ENCODE assay signal across 10 mouse cellular contexts in the genomic region with DNA sequence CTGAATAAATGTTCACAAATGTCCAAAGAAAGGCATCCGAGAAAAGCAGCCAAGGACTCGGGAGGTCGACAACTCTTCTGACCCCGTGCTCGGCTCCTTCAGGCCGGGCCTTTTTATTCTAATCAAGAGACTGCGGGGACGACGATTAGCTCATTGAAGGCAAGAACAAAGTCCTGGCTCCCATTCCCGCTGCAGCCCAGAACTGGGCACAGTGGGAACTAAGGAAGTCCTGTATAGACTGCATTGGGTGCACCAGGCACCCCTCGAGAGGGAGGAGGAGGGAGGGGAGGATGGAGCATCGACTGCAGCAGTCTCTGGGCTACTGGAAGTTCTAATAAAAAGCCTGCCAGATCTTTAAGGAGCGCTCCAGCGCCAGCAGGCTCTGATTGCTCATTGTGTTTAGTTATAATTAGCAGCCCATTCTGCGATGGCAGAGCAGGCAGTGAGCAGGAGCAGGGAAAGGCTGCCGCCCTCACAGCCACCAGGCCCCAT. TPM values are rescaled to one million over a fixed set of nuclear protein-coding genes. Genes with fewer than 3 reads are reported as not detected.
DNase-seq lines count a peak whose midpoint lies in the region; ATAC-seq and TF ChIP-seq lines count a peak whose summit lies in the region.
"Had no signal": no experiment of that assay in that cellular context is flagged by ENCODE, and none has a peak within 500 bp of the region (broad histone marks: within the 10 kb centered on the region; RNA-seq: fewer than 3 reads in every experiment).

No protein-coding gene starts in this region.

- WGBS in hindbrain, embryonic 13.5 days, result 8% methylated on average over 16 of the region's 16 CpGs
- 11% methylated on average over 16 of the region's 16 CpGs for WGBS in midbrain, postnatal 0 days
- WGBS in intestine, embryonic 15.5 days, result 33% methylated on average over 16 of the region's 16 CpGs

- ATAC-seq in hindbrain, embryonic 13.5 days (ENCODE audit: low FRiP score), result no peak
- no peak for ATAC-seq in midbrain, postnatal 0 days (ENCODE audit: low FRiP score)
- no peak for ATAC-seq in intestine, embryonic 15.5 days
- no peak for ATAC-seq in monocyte, adult 5-6 weeks (replicated peaks; ENCODE audit: insufficient number of reproducible peaks, low FRiP score, low TSS enrichment, poor library complexity, severe bottlenecking)

- peak overlapping the region; percentile 18 to 48 for H3K4me3 ChIP-seq in ES-E14 (ENCODE audit: insufficient read depth in 1 of 2, low read depth in 1 of 2, low read length in 2 of 2, poor library complexity in 1 of 2, severe bottlenecking in 1 of 2)
- no peak overlapping the region for H3K4me3 ChIP-seq in hindbrain, embryonic 13.5 days
- no peak overlapping the region for H3K4me3 ChIP-seq in midbrain, postnatal 0 days (ENCODE audit: low read depth, low read length)
- no peak overlapping the region for H3K4me3 ChIP-seq in intestine, embryonic 15.5 days (replicated peaks)
- H3K4me3 ChIP-seq: liver, embryonic 15.5 days had no signal

- peak overlapping the region; percentile 51 for H3K9ac ChIP-seq in ES-E14 (ENCODE audit: insufficient read depth, low read depth, low read length, poor library complexity, severe bottlenecking)
- H3K9ac ChIP-seq in hindbrain, embryonic 13.5 days, result no peak overlapping the region
- H3K9ac ChIP-seq in midbrain, postnatal 0 days (replicated peaks; ENCODE audit: low read length, poor library complexity, severe bottlenecking), result no peak overlapping the region
- H3K9ac ChIP-seq in intestine, embryonic 15.5 days, result no peak overlapping the region
- H3K9ac ChIP-seq: liver, embryonic 15.5 days had no signal

- no peak for DNase-seq in ES-E14 (ENCODE audit: low read depth, low spot score)
- peak; percentile 91 for DNase-seq in brain, embryonic 14.5 days (ENCODE audit: low read depth)
- peak; percentile 42 for DNase-seq in midbrain, postnatal 0 days (ENCODE audit: low spot score)
- no peak for DNase-seq in kidney, postnatal 14 days
- DNase-seq: kidney, adult 2 months; thymus, postnatal 25 days had no signal

- H3K27me3 ChIP-seq in hindbrain, embryonic 13.5 days, result no peaks in the 10 kb centered on the region
- H3K27me3 ChIP-seq in midbrain, postnatal 0 days (ENCODE audit: insufficient read depth, low read length), result no peaks in the 10 kb centered on the region
- no peaks in the 10 kb centered on the region for H3K27me3 ChIP-seq in intestine, embryonic 15.5 days (replicated peaks)
- H3K27me3 ChIP-seq: liver, embryonic 15.5 days had no signal

- H3K9me3 ChIP-seq in ES-E14 (ENCODE audit: control insufficient read depth, insufficient read depth, low read depth, low read length), result no peaks in the 10 kb centered on the region
- no peaks in the 10 kb centered on the region for H3K9me3 ChIP-seq in hindbrain, embryonic 13.5 days
- no peaks in the 10 kb centered on the region for H3K9me3 ChIP-seq in midbrain, postnatal 0 days (ENCODE audit: low read length)
- no peaks in the 10 kb centered on the region for H3K9me3 ChIP-seq in intestine, embryonic 15.5 days
- H3K9me3 ChIP-seq: liver, embryonic 15.5 days had no signal

- H3K27ac ChIP-seq in ES-E14 (ENCODE audit: insufficient read depth, low read depth, low read length, poor library complexity, severe bottlenecking), result peak overlapping the region; percentile 97
- peak overlapping the region; percentile 55; the same call in 1 of the 2 replicates for H3K27ac ChIP-seq in hindbrain, embryonic 13.5 days
- no peak overlapping the region for H3K27ac ChIP-seq in midbrain, postnatal 0 days (ENCODE audit: low read depth, low read length)
- H3K27ac ChIP-seq in intestine, embryonic 15.5 days, result no peak overlapping the region
- H3K27ac ChIP-seq: liver, embryonic 15.5 days had no signal

- TF ChIP-seq POLR2A in brain, embryonic 14.5 days (IDR thresholded peaks at IDR 0.05; ENCODE audit: borderline replicate concordance, extremely low read depth, insufficient read depth, insufficient read length, poor library complexity, severe bottlenecking), result no peak

- no peaks in the 10 kb centered on the region for H3K36me3 ChIP-seq in ES-E14 (ENCODE audit: control insufficient read depth, insufficient read depth, low read length, poor library complexity, severe bottlenecking)
- no peaks in the 10 kb centered on the region for H3K36me3 ChIP-seq in hindbrain, embryonic 13.5 days
- H3K36me3 ChIP-seq in midbrain, postnatal 0 days (ENCODE audit: insufficient read depth, low read length), result no peaks in the 10 kb centered on the region
- no peaks in the 10 kb centered on the region for H3K36me3 ChIP-seq in intestine, embryonic 15.5 days
- H3K36me3 ChIP-seq: liver, embryonic 15.5 days had no signal

- in situ Hi-C loops in ES-E14 (cut with MboI; ENCODE audit: low sequenced_read_pairs in 2 of 2, unreplicated experiment in 2 of 2), result no loop called here

- peaks cover 12 to 25% of the 10 kb centered on the region in 2 experiments for H3K4me1 ChIP-seq in ES-E14 (ENCODE audit: control insufficient read depth in 2 of 2, insufficient read depth in 2 of 2, low read length in 2 of 2, poor library complexity in 1 of 2)
- H3K4me1 ChIP-seq in hindbrain, embryonic 13.5 days (replicated peaks), result peaks cover 15% of the 10 kb centered on the region
- no peaks in the 10 kb centered on the region for H3K4me1 ChIP-seq in midbrain, postnatal 0 days (ENCODE audit: insufficient read depth, low read length)
- no peaks in the 10 kb centered on the region for H3K4me1 ChIP-seq in intestine, embryonic 15.5 days (replicated peaks)
- H3K4me1 ChIP-seq: liver, embryonic 15.5 days had no signal

- TF ChIP-seq CTCF in brain, embryonic 14.5 days (IDR thresholded peaks at IDR 0.05; ENCODE audit: borderline replicate concordance, extremely low read depth, insufficient read depth, insufficient read length), result no peak
- TF ChIP-seq CTCF in midbrain, postnatal 0 days (IDR thresholded peaks at IDR 0.05), result no peak

- H3K4me2 ChIP-seq in hindbrain, embryonic 13.5 days, result no peak overlapping the region
- H3K4me2 ChIP-seq in midbrain, postnatal 0 days (ENCODE audit: low read depth, low read length, poor library complexity, severe bottlenecking), result no peak overlapping the region
- no peak overlapping the region for H3K4me2 ChIP-seq in intestine, embryonic 15.5 days (replicated peaks)
- H3K4me2 ChIP-seq: liver, embryonic 15.5 days had no signal

TF ChIP-seq in ES-E14, 5 proteins besides CTCF, POLR2A, EP300 and RAD21:
- TF ChIP-seq ZNF384 (IDR thresholded peaks at IDR 0.05; ENCODE audit: low read depth, low read length) (no peak), ZC3H11A (IDR thresholded peaks at IDR 0.05; ENCODE audit: borderline replicate concordance, low read depth, low read length) (no peak), HCFC1 (IDR thresholded peaks at IDR 0.05; ENCODE audit: borderline replicate concordance, insufficient read depth, low read length) (no peak), MAFK (IDR thresholded peaks at IDR 0.05; ENCODE audit: insufficient read depth, low read depth, low read length) (0 out of 2 replicates have a peak, but pooled peaks have one; percentile 11), CHD2 (IDR thresholded peaks at IDR 0.05; ENCODE audit: low read depth, low read length) (no peak)
TF ChIP-seq in ES-E14: peak in this region for 1.

RNA-seq across cellular contexts. Expression of gene Srsf1, which starts 18.9 kb away (rescaled TPM):
- total RNA-seq in ES-E14 (2012; rRNA removed), result 369 and 432 TPM in 2 replicates
- polyA plus RNA-seq in brain, embryonic 14.5 days (2012; rRNA removed), result 456 and 624 TPM in 2 replicates
- polyA plus RNA-seq in hindbrain, embryonic 13.5 days (2015; fragmentation: Nextera tagmentation; extraction: Ambion mirVana), result 282 and 298 TPM in 2 replicates
- total RNA-seq in midbrain, postnatal 0 days (2014; rRNA removed), result 280 and 374 TPM in 2 replicates
- polyA plus RNA-seq in midbrain, postnatal 0 days (2015; fragmentation: Nextera tagmentation; extraction: Ambion mirVana), result 111 and 125 TPM in 2 replicates
- 237 and 244 TPM in 2 replicates for polyA plus RNA-seq in intestine, embryonic 15.5 days (2015; fragmentation: Nextera tagmentation; extraction: Ambion mirVana)
- 220 to 406 TPM (median 277 TPM) in 3 replicates for total RNA-seq in monocyte, adult 5-6 weeks (2017)

RNA-seq across cellular contexts. Expression of gene Vezf1, which starts 39.8 kb away (rescaled TPM):
- 12.6 and 13.2 TPM in 2 replicates for total RNA-seq in ES-E14 (2012; rRNA removed)
- polyA plus RNA-seq in brain, embryonic 14.5 days (2012; rRNA removed), result 45.0 and 58.4 TPM in 2 replicates
- polyA plus RNA-seq in hindbrain, embryonic 13.5 days (2015; fragmentation: Nextera tagmentation; extraction: Ambion mirVana), result 53.9 TPM in 2 replicates
- total RNA-seq in midbrain, postnatal 0 days (2014; rRNA removed), result 31.4 and 40.6 TPM in 2 replicates
- polyA plus RNA-seq in midbrain, postnatal 0 days (2015; fragmentation: Nextera tagmentation; extraction: Ambion mirVana), result 29.7 and 30.9 TPM in 2 replicates
- 30.4 and 32.4 TPM in 2 replicates for polyA plus RNA-seq in intestine, embryonic 15.5 days (2015; fragmentation: Nextera tagmentation; extraction: Ambion mirVana)
- 45.9 to 57.0 TPM (median 46.6 TPM) in 3 replicates for total RNA-seq in monocyte, adult 5-6 weeks (2017)

RNA-seq across cellular contexts. Expression of gene Dynll2, which starts 40.9 kb away (rescaled TPM):
- 18.3 and 35.8 TPM in 2 replicates for total RNA-seq in ES-E14 (2012; rRNA removed)
- 227 and 321 TPM in 2 replicates for polyA plus RNA-seq in brain, embryonic 14.5 days (2012; rRNA removed)
- polyA plus RNA-seq in hindbrain, embryonic 13.5 days (2015; fragmentation: Nextera tagmentation; extraction: Ambion mirVana), result 50.6 and 51.1 TPM in 2 replicates
- total RNA-seq in midbrain, postnatal 0 days (2014; rRNA removed), result 72.1 and 89.8 TPM in 2 replicates
- 54.5 and 56.8 TPM in 2 replicates for polyA plus RNA-seq in midbrain, postnatal 0 days (2015; fragmentation: Nextera tagmentation; extraction: Ambion mirVana)
- polyA plus RNA-seq in intestine, embryonic 15.5 days (2015; fragmentation: Nextera tagmentation; extraction: Ambion mirVana), result 27.7 and 27.8 TPM in 2 replicates
- total RNA-seq in monocyte, adult 5-6 weeks (2017), result 10.6 to 15.0 TPM (median 12.3 TPM) in 3 replicates

Comparison
In these comparisons a context has a peak if more than half of its experiments do, and no peak if none do; other contexts are left out.
1. DNase-seq: peak in brain, embryonic 14.5 days (single experiment) and midbrain, postnatal 0 days (single experiment); none in ES-E14 (single experiment) and kidney, postnatal 14 days (single experiment).
2. H3K27ac ChIP-seq: peak in ES-E14 (single experiment) and hindbrain, embryonic 13.5 days (single experiment); none in midbrain, postnatal 0 days (single experiment) and intestine, embryonic 15.5 days (single experiment).
3. H3K4me3 ChIP-seq: peak in ES-E14 (2 of 2); none in hindbrain, embryonic 13.5 days (single experiment), midbrain, postnatal 0 days (single experiment) and intestine, embryonic 15.5 days (single experiment).